Mouse (Mus musculus) embryonic facial prominence, embryonic 11.5 days (tissue): ENCODE data around the gene Zfp456. TPM values are rescaled to one million over a fixed set of nuclear protein-coding genes. Genes with fewer than 3 reads are reported as not detected.

Experiments
- polyA plus RNA-seq: library from polyadenylated mRNA; unstranded; fragments of >200 nt; fragmentation: Nextera tagmentation; extraction: Ambion mirVana; gene quantifications from 2 replicates; pipeline ENCODE4 v1.2.1, GENCODE M21; 2014

Zfp456 gene
- polyA plus RNA-seq, 1 experiment from 2014 or later, result 0.94 TPM

Other genes with a start within 250 kb of the Zfp456 start
- gene Rsl1, start 202.6 kb downstream of the Zfp456 start, polyA plus RNA-seq, result 6.7 and 7.7 TPM in 2 replicates
- gene Zfp455, start 181.3 kb downstream of the Zfp456 start, polyA plus RNA-seq, result 2.6 and 2.8 TPM in 2 replicates
- 2.1 and 2.9 TPM in 2 replicates for gene Zfp458, start 97.3 kb downstream of the Zfp456 start, polyA plus RNA-seq
- 0.53 and 0.66 TPM in 2 replicates for gene Zfp457, start 69.3 kb downstream of the Zfp456 start, polyA plus RNA-seq
- 3.2 and 3.3 TPM in 2 replicates for gene Zfp595, start 43.2 kb downstream of the Zfp456 start, polyA plus RNA-seq
- not detected in 2 replicates for gene Gm28044, start 15.3 kb downstream of the Zfp456 start, polyA plus RNA-seq
- gene Zfp953, start 15.2 kb downstream of the Zfp456 start, polyA plus RNA-seq, result 1.4 and 1.9 TPM in 2 replicates
- gene Gm28041, start 77 bp downstream of the Zfp456 start, polyA plus RNA-seq, result 0.43 TPM in 1 of 2 replicates, not detected in the other
- gene Zfp429, start 24.0 kb upstream of the Zfp456 start, polyA plus RNA-seq, result 4.2 and 6.1 TPM in 2 replicates
- 1.1 and 1.2 TPM in 2 replicates for gene Zfp459, start 45.6 kb upstream of the Zfp456 start, polyA plus RNA-seq
- gene Zfp874a, start 75.8 kb upstream of the Zfp456 start, polyA plus RNA-seq, result 11.3 and 12.2 TPM in 2 replicates
- gene Zfp874b, start 108.4 kb upstream of the Zfp456 start, polyA plus RNA-seq, result 2.4 TPM in 2 replicates
- gene Zfp58, start 124.7 kb upstream of the Zfp456 start, polyA plus RNA-seq, result 21.8 and 24.9 TPM in 2 replicates
- gene Gm26965, start 150.3 kb upstream of the Zfp456 start, polyA plus RNA-seq, result not detected in 2 replicates
- 30.8 and 31.5 TPM in 2 replicates for gene Zfp87, start 150.4 kb upstream of the Zfp456 start, polyA plus RNA-seq
- gene Zfp748, start 178.0 kb upstream of the Zfp456 start, polyA plus RNA-seq, result 18.3 and 19.5 TPM in 2 replicates
- 5.3 and 6.1 TPM in 2 replicates for gene Zfp729b, start 233.9 kb upstream of the Zfp456 start, polyA plus RNA-seq